Mouse (Mus musculus) heart, embryonic 11.5 days (tissue): ENCODE measurements around the gene Rnaseh1. TPM values are rescaled to one million over a fixed set of nuclear protein-coding genes. Genes with fewer than 3 reads are reported as not detected.
A peak's percentile ranks its signal among the peaks of the same experiment; 100 is the strongest.

ENCODE experiments used
- ATAC-seq: fragments of 200-750 bp; cut with Nextera tagmentation; replicated peaks from 2 replicates; pipeline ENCODE4 v1.8.0; 2017; ENCODE audit warnings: moderate library complexity; ENCODE audit not compliant: insufficient number of reproducible peaks, low FRiP score, low TSS enrichment
- H3K27ac ChIP-seq: fragments of 300-500 bp; sonication (generic); 2 replicates; pipeline ENCODE4 v1.5.1; 2014; ENCODE audit warnings: mild to moderate bottlenecking, low read depth, low read length
- H3K27me3 ChIP-seq: fragments of 300-500 bp; sonication (generic); 2 replicates; pipeline ENCODE4 v1.6.1; 2014; ENCODE audit warnings: mild to moderate bottlenecking, low read length, mixed read lengths; ENCODE audit not compliant: control insufficient read depth, insufficient read depth
- H3K36me3 ChIP-seq: fragments of 300-500 bp; sonication (generic); 2 replicates; pipeline ENCODE4 v1.6.1; 2014; ENCODE audit warnings: mild to moderate bottlenecking, low read length, moderate library complexity, mixed read lengths; ENCODE audit not compliant: control insufficient read depth, insufficient read depth
- H3K4me1 ChIP-seq: fragments of 300-500 bp; sonication (generic); 2 replicates; pipeline ENCODE4 v1.6.1; 2014; ENCODE audit warnings: low read length; ENCODE audit not compliant: control insufficient read depth, insufficient read depth
- H3K4me2 ChIP-seq: fragments of 300-500 bp; sonication (generic); 2 replicates; pipeline ENCODE4 v1.6.1; 2014; ENCODE audit warnings: mild to moderate bottlenecking, moderate library complexity
- H3K4me3 ChIP-seq: fragments of 300-500 bp; sonication (generic); 2 replicates; pipeline ENCODE4 v1.5.1; 2014; ENCODE audit warnings: low read depth, low read length
- H3K9ac ChIP-seq: fragments of 300-500 bp; sonication (generic); 2 replicates; pipeline ENCODE4 v1.6.1; 2014; ENCODE audit warnings: mild to moderate bottlenecking, low read depth, low read length, moderate library complexity
- H3K9me3 ChIP-seq: fragments of 300-500 bp; sonication (generic); replicated peaks from 2 replicates; pipeline ENCODE4 v1.6.1; 2016; ENCODE audit warnings: low read length; ENCODE audit not compliant: control insufficient read depth
- WGBS: fragments of 180-500 bp; shearing (Covaris S2); extraction: QIAGEN DNeasy Blood & Tissue Kit; methylation state at CpG from one replicate; pipeline ENCODE4 v1.1.7; 2014; ENCODE audit not compliant: insufficient replicate concordance; 5-methylcytosine and 5-hydroxymethylcytosine counted together
- polyA plus RNA-seq: library from polyadenylated mRNA; unstranded; fragments of >200 nt; fragmentation: Nextera tagmentation; extraction: Ambion mirVana; gene quantifications from 2 replicates; pipeline ENCODE4 v1.2.1, GENCODE M21; 2014

The Rnaseh1 gene
- polyA plus RNA-seq: 18.1 and 20.2 TPM in 2 replicates

- Histone ChIP-seq H3K4me2 (peak within 1 kb of the TSS; percentile 88), H3K9me3 (no peaks in the 10 kb centered on the region), H3K9ac (peak within 1 kb of the TSS; percentile 85), H3K36me3 (peaks cover 4% of the 10 kb centered on the region; the same call in 1 of the 2 replicates), H3K4me1 (peaks cover 5% of the 10 kb centered on the region), H3K27ac (0 out of 2 replicates have a peak within 1 kb of the TSS, but pooled peaks have one; percentile 17), H3K4me3 (peak within 1 kb of the TSS; percentile 71), H3K27me3 (no peaks in the 10 kb centered on the region)
- WGBS: 2% methylated on average over 52 of the region's 52 CpGs
- ATAC-seq: peak; percentile 83
Measured at GRCm38 (mm10) chr12:28649141-28650110, at the start of gene Rnaseh1. Gene Rnaseh1 (plus strand): TSS chr12:28649602.

GRCm38 (mm10) chr12:28602259-28602658, 47.1 kb upstream of the Rnaseh1 start:
- Histone ChIP-seq H3K9me3 (no peaks in the 10 kb centered on the region), H3K36me3 (no peaks in the 10 kb centered on the region), H3K4me3 (no peak overlapping the region), H3K27ac (no peak overlapping the region), H3K4me2 (no peak overlapping the region), H3K4me1 (peaks cover 11% of the 10 kb centered on the region), H3K9ac (no peak overlapping the region), H3K27me3 (peaks cover 2% of the 10 kb centered on the region; the same call in 1 of the 2 replicates)
- 27% methylated on average over 4 of the region's 4 CpGs for WGBS
- ATAC-seq: no peak

- H3K4me3 ChIP-seq: no peak overlapping the region
- H3K36me3 ChIP-seq: no peaks in the 10 kb centered on the region
- H3K9me3 ChIP-seq: no peaks in the 10 kb centered on the region
- 58% methylated on average over 1 of the region's 1 CpGs for WGBS
- peaks cover 12% of the 10 kb centered on the region for H3K4me1 ChIP-seq
- peaks cover 2% of the 10 kb centered on the region; the same call in 1 of the 2 replicates for H3K27me3 ChIP-seq
- no peak overlapping the region for H3K9ac ChIP-seq
- no peak overlapping the region for H3K27ac ChIP-seq
- ATAC-seq: no peak
- H3K4me2 ChIP-seq: no peak overlapping the region
Measured at GRCm38 (mm10) chr12:28603494-28603893, 45.9 kb upstream of the Rnaseh1 start.

- Histone ChIP-seq H3K36me3 (no peaks in the 10 kb centered on the region), H3K4me3 (no peak overlapping the region), H3K27me3 (no peaks in the 10 kb centered on the region), H3K9ac (no peak overlapping the region), H3K9me3 (no peaks in the 10 kb centered on the region), H3K4me1 (peaks cover 9% of the 10 kb centered on the region), H3K27ac (peak overlapping the region; percentile 10; the same call in 1 of the 2 replicates), H3K4me2 (peak overlapping the region; percentile 4)
- WGBS: 62% methylated on average over 17 of the region's 17 CpGs
- ATAC-seq: no peak
Measured at GRCm38 (mm10) chr12:28607546-28608305, 41.7 kb upstream of the Rnaseh1 start.

- WGBS: 63% methylated on average over 6 of the region's 6 CpGs
- no peak for ATAC-seq
- Histone ChIP-seq H3K36me3 (no peaks in the 10 kb centered on the region), H3K4me2 (no peak overlapping the region), H3K9me3 (no peaks in the 10 kb centered on the region), H3K27ac (no peak overlapping the region), H3K4me1 (peaks cover 7% of the 10 kb centered on the region), H3K4me3 (no peak overlapping the region), H3K27me3 (no peaks in the 10 kb centered on the region), H3K9ac (no peak overlapping the region)
Measured at GRCm38 (mm10) chr12:28612391-28612790, 37.0 kb upstream of the Rnaseh1 start.

GRCm38 (mm10) chr12:28614401-28614800, 35.0 kb upstream of the Rnaseh1 start:
- no peaks in the 10 kb centered on the region for H3K27me3 ChIP-seq
- H3K9me3 ChIP-seq: no peaks in the 10 kb centered on the region
- ATAC-seq: no peak
- no peaks in the 10 kb centered on the region for H3K36me3 ChIP-seq
- H3K27ac ChIP-seq: no peak overlapping the region
- 69% methylated on average over 7 of the region's 7 CpGs for WGBS
- H3K4me1 ChIP-seq: no peaks in the 10 kb centered on the region
- H3K4me3 ChIP-seq: no peak overlapping the region
- no peak overlapping the region for H3K4me2 ChIP-seq
- no peak overlapping the region for H3K9ac ChIP-seq

- no peaks in the 10 kb centered on the region for H3K27me3 ChIP-seq
- H3K36me3 ChIP-seq: no peaks in the 10 kb centered on the region
- H3K4me3 ChIP-seq: no peak overlapping the region
- peaks cover 9% of the 10 kb centered on the region for H3K4me1 ChIP-seq
- ATAC-seq: no peak
- H3K27ac ChIP-seq: no peak overlapping the region
- no peaks in the 10 kb centered on the region for H3K9me3 ChIP-seq
- H3K4me2 ChIP-seq: no peak overlapping the region
- WGBS: 45% methylated on average over 4 of the region's 4 CpGs
- H3K9ac ChIP-seq: no peak overlapping the region
Measured at GRCm38 (mm10) chr12:28617297-28617696, 32.1 kb upstream of the Rnaseh1 start.

GRCm38 (mm10) chr12:28621451-28622166, 27.8 kb upstream of the Rnaseh1 start:
- Histone ChIP-seq H3K9ac (no peak overlapping the region), H3K4me1 (peaks cover 19% of the 10 kb centered on the region), H3K27me3 (no peaks in the 10 kb centered on the region), H3K9me3 (no peaks in the 10 kb centered on the region), H3K36me3 (no peaks in the 10 kb centered on the region), H3K4me3 (0 out of 2 replicates have a peak overlapping the region, but pooled peaks have one; percentile 19), H3K27ac (peak overlapping the region; percentile 60), H3K4me2 (peak overlapping the region; percentile 53)
- WGBS: 5% methylated on average over 7 of the region's 7 CpGs
- peak; percentile 48; the same call in 1 of the 2 replicates for ATAC-seq
